Mouse (Mus musculus): Measurements from ENCODE around the gene Plxdc2. TPM values are rescaled to one million over a fixed set of nuclear protein-coding genes. Genes with fewer than 3 reads are reported as not detected.
A peak's percentile ranks its signal among the peaks of the same experiment; 100 is the strongest.

The Plxdc2 gene
- total RNA-seq, 2 experiments from 2014 or later, result 33.5 to 38.5 TPM

DNA sequence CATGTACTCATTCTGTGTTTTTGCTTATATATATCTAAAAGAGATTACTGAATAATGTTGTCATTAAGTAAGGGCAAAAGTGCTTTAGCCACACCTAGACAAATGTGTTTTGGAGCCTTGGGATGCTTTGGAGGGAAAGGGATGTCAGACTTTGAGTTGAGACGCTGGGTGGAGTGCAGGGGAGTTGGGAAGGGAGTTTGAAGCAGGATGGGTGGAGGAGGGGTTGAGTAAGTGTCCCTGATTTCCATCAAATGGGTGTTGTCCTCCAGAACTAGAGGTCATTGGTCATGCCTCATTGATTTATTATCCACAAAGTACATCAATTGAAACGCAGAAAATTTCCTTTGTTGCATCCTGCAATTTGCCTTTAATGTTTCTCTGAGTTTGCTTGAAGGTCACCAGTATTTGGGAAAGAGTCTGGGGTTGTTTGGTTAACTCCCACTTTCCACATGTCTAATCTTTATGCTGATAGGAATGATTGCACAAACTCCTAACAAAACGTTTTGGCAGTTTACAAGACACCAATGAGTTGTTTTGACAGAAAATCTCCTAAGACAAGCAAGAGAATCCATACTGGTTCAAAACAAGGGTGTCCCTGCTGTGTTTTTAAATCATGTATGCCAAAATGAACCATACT lies 58.4 kb downstream of the Plxdc2 start:
- DNase-seq, result no peak

DNA sequence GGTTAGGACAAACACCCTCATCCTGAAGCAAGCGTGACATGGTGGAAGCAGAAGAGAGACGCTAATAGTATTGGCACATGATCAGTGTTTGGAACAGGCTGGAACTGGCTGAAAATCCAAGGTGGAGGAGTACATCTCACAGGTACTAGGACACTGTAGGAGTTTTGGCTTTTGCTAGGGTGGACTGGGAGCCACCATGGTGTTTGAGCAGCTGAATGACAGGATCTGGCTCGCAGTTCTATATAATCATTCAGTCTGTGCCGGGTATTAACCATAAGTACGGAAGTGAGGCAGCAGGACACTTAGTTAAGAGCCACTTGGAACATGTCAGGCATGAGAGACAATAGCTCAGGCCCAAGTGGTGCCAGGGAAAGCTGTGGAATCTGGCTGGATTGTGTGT lies 82.9 kb downstream of the Plxdc2 start:
- DNase-seq, result no peak

DNA sequence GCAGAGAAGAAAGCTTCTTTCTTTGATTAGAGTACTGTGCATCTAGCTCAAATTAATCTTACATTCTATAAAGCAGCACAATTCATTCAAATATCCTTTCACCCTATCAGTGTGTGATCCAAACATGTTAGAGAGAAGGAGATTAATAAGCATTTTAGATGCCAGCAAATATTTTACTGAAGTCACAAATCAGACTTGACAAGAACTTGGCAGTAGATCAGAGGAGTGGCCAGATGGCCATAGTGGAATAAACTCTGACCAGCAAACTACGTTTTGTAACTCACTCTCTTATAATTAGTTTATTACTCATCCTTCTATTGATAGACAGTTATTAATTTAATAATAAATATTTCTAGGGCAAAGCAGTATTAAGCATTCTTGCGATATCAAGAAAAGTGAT lies 86.5 kb downstream of the Plxdc2 start:
- DNase-seq, result no peak

DNA sequence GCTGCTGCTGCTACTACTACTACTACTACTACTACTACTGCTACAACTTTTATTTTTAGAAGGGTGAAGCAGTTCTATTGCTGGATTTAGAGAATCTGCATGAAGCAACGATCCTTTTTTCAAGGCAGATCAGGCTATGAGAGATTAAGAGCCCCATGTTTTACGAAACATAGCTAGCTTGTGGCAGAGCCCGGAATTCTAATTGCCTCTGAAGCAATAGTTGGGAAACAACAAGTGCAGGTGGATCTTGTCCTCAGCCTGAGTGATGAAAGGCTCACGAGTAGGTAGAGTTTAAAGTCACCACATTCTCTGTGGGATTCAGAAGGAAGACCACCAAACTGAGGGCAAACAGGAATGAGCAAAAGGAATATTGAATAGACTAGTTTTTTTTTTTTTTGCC lies 91.8 kb downstream of the Plxdc2 start:
- DNase-seq, result no peak

DNA sequence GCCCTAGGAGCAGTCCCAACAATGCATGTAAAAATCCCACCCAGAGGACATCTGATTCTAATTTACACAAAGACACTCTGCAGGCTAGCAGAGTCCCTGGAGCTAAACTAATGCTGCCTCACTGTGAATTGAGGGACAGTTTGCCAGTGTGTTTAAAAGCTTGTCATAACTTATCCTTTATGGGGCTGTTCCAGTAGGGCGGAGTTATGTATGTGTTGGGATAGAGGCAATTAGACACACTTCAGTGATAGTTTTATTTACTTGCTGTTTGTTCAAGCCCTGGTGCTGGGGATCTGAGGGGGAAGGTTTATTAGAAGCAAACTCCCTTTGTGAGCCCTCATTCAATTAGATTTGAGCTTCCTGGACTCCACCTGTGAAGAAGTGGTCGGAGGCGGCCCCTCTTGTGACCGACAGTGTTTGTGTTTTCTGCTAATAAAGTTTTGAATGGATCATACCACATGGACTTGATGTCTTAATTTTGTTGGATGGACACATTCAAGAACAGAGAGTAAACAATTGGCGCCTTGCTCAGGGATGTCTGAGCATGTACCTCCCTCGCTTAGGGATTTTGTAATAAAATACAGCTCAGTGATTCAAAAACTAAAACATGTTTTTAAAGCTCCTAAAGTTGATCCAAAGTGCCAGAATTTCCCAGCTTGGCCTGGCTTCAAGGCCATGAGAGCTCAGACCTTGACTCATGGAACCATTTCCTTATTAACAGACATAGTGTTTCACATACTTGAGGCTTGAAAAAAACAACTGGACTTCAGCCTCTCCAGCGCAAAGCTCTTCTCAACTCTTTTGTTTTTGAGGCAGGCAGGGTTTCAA lies 94.9 kb downstream of the Plxdc2 start:
- peak; percentile 50 for DNase-seq

DNA sequence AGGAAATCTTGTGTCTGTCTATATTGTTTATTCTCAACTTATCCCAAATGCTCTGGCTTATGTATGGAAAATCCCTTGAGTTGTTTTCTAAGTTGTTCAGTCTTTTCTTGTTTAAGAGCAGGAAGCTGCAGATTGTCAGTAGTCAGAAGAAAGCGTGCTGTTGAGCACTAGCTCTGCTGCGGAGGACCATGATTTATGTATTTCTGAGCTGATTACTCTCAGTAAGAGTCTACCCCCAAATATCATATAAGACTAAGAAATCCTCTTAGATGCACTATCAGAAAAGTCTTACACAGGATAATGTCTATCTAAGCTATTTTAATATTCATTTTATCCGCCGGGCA lies 95.5 kb downstream of the Plxdc2 start:
- DNase-seq, result no peak

DNA sequence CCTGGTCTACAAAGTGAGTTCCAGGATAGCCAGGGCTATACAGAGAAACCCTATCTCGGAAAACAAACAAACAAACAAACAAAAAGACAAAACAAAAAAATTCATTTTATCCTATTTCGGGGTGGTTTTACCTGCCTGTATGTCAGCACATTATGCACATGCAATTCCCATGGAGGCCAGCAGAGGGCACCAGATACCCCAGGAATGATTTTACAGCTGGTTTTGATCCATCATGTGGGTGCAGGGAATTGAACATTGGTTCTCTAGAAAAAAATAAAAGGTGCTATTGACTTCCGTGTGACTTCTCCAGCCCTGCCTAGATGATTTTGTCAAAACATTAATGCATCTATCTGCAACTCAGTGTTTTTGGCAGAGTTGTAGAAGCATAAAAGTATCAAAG lies 96.0 kb downstream of the Plxdc2 start:
- no peak for DNase-seq

DNA sequence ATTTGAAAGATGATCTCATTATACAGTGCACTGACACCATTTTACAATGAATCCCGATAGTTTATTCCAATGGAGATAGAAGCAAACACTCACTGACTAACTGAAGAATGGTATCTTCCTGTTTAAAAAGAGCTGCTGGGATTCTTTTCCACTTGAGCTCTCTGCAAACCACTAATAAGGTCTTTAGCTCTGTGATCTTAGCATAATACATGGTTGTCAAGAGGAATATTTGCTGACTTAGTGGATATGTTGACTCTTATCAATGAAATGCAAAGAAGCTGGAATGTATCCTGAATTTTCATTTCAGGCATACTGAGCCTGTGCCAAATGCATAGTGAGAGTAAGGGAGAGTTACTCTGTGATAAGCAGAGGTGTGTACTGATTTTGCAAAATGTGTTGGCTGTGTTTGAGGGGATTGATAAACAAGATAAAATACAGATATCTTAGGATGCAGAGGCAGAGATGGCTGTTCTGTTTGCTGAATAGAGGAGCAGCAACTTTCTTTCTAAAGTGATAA lies 100.2 kb downstream of the Plxdc2 start:
- DNase-seq, result no peak

DNA sequence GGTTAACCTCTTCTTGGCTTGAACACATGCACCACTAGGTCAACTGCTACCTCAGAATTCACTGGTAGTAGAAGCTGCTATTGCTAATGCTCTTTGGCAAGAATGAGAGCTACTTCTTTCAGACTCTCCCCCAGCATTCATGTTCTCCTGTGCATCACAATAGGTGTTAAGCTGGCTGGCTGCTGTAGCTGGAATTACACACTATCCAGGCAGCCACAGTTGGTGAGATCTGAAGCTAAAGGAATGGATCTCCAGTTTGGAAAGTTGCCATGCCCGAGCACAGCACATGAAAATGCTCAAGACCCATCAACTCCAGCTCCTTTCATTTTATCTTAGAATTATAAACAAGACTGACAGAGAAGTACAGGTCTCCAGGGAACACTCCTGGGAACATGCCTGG lies 103.4 kb downstream of the Plxdc2 start:
- no peak for DNase-seq

DNA sequence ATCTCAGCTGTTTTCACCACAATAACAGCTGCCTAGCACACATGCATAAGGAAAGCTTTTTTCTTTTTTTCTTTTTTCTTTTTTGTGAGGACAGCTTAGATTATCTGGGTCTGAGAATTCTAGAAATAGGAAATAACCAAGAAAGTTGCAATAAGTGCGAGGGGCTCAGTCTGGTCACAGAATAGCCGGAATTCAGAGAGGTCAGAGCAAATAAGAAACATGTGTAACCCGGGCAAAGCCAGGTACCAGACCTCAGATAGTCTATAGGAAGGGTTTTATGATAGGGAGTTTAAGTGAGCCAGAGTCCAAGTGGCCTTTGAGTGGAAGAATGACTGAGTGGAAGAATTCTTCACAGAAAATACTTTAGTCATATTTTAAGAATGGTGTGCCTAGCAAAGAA lies 114.0 kb downstream of the Plxdc2 start:
- DNase-seq, result no peak

DNA sequence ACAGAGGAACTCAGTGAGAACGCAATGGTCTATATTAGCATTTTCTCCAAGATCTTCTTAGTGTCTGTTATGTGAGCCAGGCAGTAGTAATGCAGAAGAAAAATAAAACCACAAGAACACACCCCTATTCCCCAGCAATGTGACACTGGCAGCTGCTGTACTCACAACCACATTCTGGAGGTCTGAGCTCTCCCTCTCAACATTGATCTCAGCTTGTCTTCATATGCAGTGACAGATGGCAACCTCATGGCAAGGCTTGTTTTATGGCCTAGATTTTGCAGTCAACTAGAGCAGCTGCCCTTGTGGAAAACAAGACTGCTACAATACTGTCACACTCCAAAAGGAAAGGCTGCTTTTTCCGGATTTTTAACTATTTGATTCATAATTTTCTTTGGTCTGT lies 127.8 kb downstream of the Plxdc2 start:
- no peak for DNase-seq

DNA sequence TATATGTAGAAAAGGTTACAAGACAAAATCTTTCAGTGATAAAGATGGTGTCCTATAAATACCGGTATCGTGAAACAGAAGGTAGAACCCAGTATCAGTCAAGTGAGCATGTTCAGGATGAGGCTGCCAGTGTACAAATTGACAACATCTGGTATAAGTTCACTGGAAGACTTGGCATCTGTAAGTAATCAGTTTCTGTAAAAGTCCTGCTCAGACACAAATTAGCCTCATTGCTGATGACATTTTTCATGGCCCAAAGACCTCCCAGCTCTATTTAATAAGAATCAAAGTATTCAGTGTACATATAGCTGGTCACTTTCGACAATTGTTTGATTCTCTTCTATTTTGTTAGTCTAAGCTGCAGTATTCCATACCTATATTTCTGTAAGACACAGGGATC lies 129.9 kb downstream of the Plxdc2 start:
- no peak for DNase-seq

DNA sequence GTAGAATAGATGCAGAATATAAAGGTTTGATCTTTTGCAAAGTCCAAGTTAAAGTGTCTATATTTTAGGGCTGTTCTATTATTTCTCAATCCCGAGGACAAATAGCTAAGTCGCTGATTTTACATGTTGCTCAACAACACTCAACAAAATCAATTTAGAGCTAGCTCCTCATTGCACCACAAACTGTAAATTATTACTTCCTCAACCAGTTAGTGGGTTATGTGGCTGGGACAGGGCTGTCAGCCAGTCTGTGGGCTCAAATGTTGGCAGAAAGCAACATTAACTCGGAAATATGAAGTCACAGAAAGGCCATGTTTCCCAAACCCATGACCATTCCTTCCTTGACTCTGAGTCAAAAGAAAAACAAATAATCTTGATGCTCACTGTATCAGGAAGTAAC lies 135.1 kb downstream of the Plxdc2 start:
- no peak for DNase-seq

DNA sequence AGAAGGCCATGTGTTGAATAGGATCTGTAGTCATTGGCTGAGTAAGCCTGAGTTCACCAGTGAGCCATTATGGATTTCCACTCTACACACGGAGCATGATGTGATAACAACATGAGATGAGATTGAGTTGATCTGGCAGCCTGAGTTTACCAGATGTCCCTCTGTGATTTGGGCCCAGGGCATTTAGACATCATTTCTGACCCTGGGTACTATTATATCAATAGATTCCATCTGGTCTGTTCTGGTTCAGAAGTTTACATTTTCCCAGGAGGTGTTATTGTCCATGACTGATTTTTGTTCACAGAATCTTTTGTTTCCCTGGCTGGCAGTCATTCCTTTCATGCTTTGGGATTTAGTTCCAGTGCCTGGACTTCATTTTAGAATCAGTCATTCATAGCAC lies 146.7 kb downstream of the Plxdc2 start:
- no peak for DNase-seq

DNA sequence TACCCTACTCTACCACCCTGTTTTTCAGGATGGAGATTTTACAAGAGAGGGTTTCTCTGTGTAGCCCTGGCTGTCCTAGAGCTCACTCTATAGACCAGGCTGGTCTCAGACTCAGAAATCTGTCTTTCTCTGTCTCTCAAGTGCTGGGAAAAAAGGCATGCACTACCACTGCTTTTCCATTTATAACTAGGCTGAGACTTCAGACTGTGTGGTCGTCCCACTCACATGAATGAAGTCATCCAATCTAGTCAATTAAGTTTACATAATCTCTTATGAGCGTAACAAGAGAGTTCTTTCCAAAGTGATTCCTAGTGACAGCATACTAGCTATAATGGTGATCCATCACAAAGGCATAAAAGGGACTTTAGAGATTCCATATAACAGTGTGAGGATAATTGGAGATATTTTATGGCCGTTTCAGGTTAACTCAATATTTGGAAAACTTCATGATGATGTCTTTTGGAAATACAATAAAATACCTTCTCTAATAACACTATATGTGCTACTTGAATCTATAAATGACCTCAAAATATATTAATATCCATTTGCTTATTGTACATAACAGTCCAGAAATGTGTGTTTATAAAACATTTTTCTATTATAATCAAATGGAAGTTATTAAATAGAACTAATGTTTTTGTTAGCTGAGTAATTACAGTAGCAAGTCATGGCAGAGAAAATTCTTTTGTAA lies 151.6 kb downstream of the Plxdc2 start:
- no peak for DNase-seq

DNA sequence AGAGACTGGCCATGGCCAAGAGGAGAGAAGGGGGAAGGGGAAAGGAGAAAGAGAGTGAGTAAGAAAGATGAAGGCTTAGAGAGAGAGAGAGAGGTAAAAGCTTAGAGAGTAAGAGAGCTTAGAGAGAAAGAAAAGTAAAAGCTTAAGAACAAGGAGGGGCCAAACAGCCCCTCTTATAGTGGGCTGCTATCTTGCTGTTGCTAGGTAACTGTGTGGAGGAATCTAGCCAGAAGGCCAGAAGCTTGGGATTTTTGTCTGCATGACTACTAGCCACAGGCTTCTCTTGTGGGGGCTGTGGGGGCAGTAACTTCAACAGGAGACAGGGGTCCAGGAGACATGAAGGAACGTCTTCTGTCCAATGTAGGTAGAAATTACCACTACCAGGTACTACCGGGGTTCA lies 162.0 kb downstream of the Plxdc2 start:
- no peak for DNase-seq

DNA sequence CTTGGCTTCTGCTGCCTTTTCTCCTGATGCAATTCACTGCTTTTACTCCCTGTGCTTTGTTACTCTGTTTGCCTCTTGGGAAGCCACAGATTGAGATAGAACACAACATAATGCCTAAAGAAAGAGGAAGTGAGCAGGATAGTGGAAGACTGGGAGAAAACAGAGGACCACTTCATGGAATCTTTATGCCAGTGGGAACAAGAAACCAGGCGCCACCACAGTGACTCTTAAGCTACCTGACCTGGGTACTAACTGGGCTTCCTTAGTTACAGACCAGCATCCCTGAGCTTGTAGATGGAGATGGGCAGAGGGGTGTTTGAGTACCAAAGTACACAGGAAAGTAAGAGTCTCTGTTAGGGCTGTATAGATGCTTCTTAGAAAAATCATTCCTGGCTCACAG lies 167.3 kb downstream of the Plxdc2 start:
- no peak for DNase-seq

DNA sequence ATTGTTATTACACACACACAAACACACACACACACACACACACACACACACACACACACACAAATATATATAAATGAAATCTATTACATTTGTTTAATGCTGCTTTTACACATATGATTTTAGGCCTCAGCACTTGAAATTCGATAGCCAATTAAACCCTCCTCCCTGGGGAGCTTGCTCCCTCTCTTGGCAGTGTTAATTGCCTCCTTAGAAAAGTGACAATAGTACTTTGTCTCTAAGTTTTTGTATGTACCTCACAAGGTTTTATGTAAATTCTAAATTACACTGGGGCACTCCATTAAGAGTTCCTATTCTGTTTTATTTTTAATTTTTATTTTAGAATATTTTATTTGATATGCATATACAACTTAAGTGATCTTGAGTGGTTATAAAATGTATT lies 176.1 kb downstream of the Plxdc2 start:
- DNase-seq, result no peak

DNA sequence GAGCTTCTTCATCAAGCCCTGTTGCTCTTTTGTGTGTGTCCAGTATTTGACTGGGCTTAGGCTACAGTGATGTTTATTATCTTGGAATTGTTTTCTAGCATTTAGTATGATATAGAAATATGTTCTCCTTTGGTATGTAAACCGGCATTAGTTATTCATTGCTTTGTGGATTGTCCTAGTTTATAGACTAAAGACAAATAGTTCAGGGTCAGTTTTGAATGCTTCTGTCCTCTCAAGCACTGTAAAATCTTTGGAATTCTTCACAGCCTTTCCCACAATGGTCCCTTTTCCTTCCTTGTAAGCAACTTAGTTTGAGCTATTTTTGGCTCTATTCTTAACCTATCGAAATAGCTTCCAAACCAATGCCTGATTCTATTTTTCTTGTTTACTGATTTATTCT lies 178.5 kb downstream of the Plxdc2 start:
- DNase-seq, result no peak

DNA sequence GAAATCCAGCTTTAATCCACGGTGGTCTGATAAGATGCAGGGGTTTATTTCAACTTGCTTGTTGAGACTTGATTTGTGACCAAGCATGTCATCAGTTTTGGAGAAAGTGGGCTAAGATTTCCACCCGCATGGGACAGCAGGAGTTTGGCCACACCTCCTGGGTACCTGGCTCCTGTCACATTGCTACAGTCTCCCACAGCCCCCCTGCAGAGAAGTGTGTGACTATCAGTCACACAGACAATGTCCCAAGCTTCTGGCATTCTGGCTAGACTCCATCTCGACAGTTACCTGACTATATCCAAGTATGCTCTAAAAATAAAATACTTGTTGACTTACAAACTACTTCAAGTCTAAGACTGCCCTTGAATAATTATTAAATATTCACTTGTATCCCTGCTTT lies 185.1 kb downstream of the Plxdc2 start:
- DNase-seq, result no peak

DNA sequence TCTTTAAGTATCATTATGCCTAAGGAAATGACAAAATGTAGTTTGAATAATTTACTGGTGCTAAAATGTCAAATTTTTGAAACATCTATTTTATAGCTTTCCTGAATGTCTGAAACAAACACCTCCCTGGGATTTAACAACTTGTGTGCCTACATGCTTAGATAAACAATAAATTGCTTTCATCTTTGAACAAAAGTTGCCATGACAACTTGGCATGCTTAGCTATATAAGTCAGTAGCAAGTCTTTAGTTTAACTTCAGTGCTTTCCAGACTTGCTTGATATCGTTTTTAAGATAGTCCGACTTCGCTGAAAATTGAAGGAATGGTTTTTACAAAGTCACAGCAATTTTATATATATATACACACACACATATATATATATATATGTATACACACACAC lies 189.1 kb downstream of the Plxdc2 start:
- no peak for DNase-seq

DNA sequence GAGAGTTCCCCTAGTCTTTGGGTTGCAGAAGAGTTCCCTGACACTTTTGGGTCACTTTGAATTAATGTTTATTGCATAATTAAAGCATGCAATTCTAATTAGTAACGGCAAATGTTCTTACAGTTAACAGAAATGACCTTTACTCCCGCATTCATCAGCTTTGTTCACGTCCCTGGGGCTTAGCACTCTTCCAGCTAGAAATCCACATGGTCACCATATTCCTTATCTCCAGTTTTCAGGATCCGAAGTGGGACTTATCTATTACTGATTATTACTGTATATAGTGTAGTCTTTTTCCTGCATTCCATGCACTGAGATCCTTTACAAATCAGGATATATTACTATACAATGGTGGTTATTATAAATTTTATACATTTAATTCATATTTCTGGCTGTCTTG lies 203.2 kb downstream of the Plxdc2 start:
- no peak for DNase-seq

DNA sequence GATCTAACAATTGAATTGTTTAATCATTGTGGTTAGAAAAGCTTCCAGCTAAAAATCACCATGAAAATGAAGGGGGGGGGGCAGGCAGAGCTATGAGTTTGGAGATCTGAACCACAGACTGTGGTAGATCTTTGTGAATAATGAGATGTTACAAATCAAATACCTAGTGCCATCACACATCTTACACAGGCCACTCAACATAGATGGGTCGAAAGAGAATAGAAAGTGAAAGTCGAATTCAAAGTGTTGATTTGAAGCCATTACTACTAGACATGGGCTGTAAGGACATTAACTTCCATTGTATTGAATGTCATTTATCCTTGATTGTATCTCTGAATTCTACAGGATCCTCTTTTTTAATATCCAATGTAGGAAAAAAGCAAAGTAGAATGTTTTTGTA lies 212.2 kb downstream of the Plxdc2 start:
- DNase-seq, result no peak
